Mouse (Mus musculus) kidney, embryonic 15.5 days (tissue): ENCODE measurements around the gene Abcb6. TPM values are rescaled to one million over a fixed set of nuclear protein-coding genes. Genes with fewer than 3 reads are reported as not detected.

Experiments used
- ATAC-seq: fragments of 200-750 bp; cut with Nextera tagmentation; replicated peaks from 2 replicates; pipeline ENCODE4 v1.8.0; 2017; ENCODE audit warnings: moderate TSS enrichment; ENCODE audit not compliant: low FRiP score
- H3K27ac ChIP-seq: fragments of 300-500 bp; sonication (generic); 2 replicates; pipeline ENCODE4 v1.5.1; 2015; ENCODE audit warnings: mild to moderate bottlenecking, inconsistent platforms
- H3K27me3 ChIP-seq: fragments of 300-500 bp; sonication (generic); 2 replicates; pipeline ENCODE4 v1.6.1; 2015; ENCODE audit warnings: inconsistent platforms
- H3K36me3 ChIP-seq: fragments of 300-500 bp; sonication (generic); 2 replicates; pipeline ENCODE4 v1.6.1; 2015; ENCODE audit warnings: inconsistent platforms
- H3K4me1 ChIP-seq: fragments of 300-500 bp; sonication (generic); 2 replicates; pipeline ENCODE4 v1.6.1; 2015; ENCODE audit warnings: inconsistent platforms
- H3K4me2 ChIP-seq: fragments of 300-500 bp; sonication (generic); 2 replicates; pipeline ENCODE4 v1.6.1; 2015; ENCODE audit warnings: moderate library complexity, mild to moderate bottlenecking, inconsistent platforms
- H3K4me3 ChIP-seq: fragments of 300-500 bp; sonication (generic); replicated peaks from 2 replicates; pipeline ENCODE4 v1.5.1; 2015; ENCODE audit warnings: mild to moderate bottlenecking, inconsistent platforms
- H3K9ac ChIP-seq: fragments of 300-500 bp; sonication (generic); 2 replicates; pipeline ENCODE4 v1.6.1; 2015; ENCODE audit warnings: mild to moderate bottlenecking, inconsistent platforms
- H3K9me3 ChIP-seq: fragments of 300-500 bp; sonication (generic); replicated peaks from 2 replicates; pipeline ENCODE4 v1.6.1; 2016; ENCODE audit warnings: inconsistent platforms
- WGBS: fragments of 180-500 bp; shearing (Covaris S2); methylation state at CpG from one replicate; pipeline ENCODE4 v1.1.7; 2015; ENCODE audit warnings: mixed read lengths; 5-methylcytosine and 5-hydroxymethylcytosine counted together
- polyA plus RNA-seq: library from polyadenylated mRNA; unstranded; fragments of >200 nt; fragmentation: Nextera tagmentation; extraction: Ambion mirVana; gene quantifications from 2 replicates; pipeline ENCODE4 v1.2.1, GENCODE M21; 2015

The Abcb6 gene
- 30.8 and 36.5 TPM in 2 replicates for polyA plus RNA-seq

- peak within 1 kb of the TSS; percentile 57 for H3K9ac ChIP-seq
- peaks cover 66% of the 10 kb centered on the region for H3K36me3 ChIP-seq
- WGBS = under 1% methylated on average over 31 of the region's 31 CpGs
- peak within 1 kb of the TSS; percentile 64 for H3K4me3 ChIP-seq
- H3K9me3 ChIP-seq = no peaks in the 10 kb centered on the region
- H3K27me3 ChIP-seq = no peaks in the 10 kb centered on the region
- peaks cover 20% of the 10 kb centered on the region for H3K4me1 ChIP-seq
- H3K4me2 ChIP-seq = peak within 1 kb of the TSS; percentile 83
- peak; percentile 90 for ATAC-seq
- peak within 1 kb of the TSS; percentile 49 for H3K27ac ChIP-seq
Observed at GRCm38 (mm10) chr1:75180105-75180590, at the start of gene Abcb6. Gene Abcb6 (minus strand): TSS chr1:75180392.

- Histone ChIP-seq H3K27ac (no peak overlapping the region), H3K9me3 (no peaks in the 10 kb centered on the region), H3K4me2 (no peak overlapping the region), H3K4me1 (0 out of 2 replicates have a peak, but pooled peaks cover under 1% of the 10 kb centered on the region), H3K36me3 (no peaks in the 10 kb centered on the region), H3K27me3 (peaks cover 6% of the 10 kb centered on the region), H3K4me3 (no peak overlapping the region), H3K9ac (no peak overlapping the region)
- WGBS = 63% methylated on average over 4 of the region's 4 CpGs
- ATAC-seq = no peak
Observed at GRCm38 (mm10) chr1:75229158-75229557, 49.0 kb upstream of the Abcb6 start.

- Histone ChIP-seq H3K27ac (no peak overlapping the region), H3K4me3 (no peak overlapping the region), H3K9ac (no peak overlapping the region), H3K36me3 (no peaks in the 10 kb centered on the region), H3K4me1 (no peaks in the 10 kb centered on the region), H3K27me3 (peaks cover 3% of the 10 kb centered on the region), H3K4me2 (no peak overlapping the region), H3K9me3 (no peaks in the 10 kb centered on the region)
- no peak for ATAC-seq
- 82% methylated on average over 1 of the region's 1 CpGs for whole genome bisulfite sequencing
Observed at GRCm38 (mm10) chr1:75227653-75228052, 47.5 kb upstream of the Abcb6 start.

GRCm38 (mm10) chr1:75226138-75226537 lies 45.9 kb upstream of the Abcb6 start:
- Histone ChIP-seq H3K4me1 (no peaks in the 10 kb centered on the region), H3K4me3 (no peak overlapping the region), H3K27me3 (peaks cover 12% of the 10 kb centered on the region), H3K4me2 (no peak overlapping the region), H3K27ac (no peak overlapping the region), H3K9me3 (no peaks in the 10 kb centered on the region), H3K36me3 (no peaks in the 10 kb centered on the region), H3K9ac (no peak overlapping the region)
- WGBS = 44% methylated on average over 2 of the region's 2 CpGs
- ATAC-seq = no peak

- Histone ChIP-seq H3K9me3 (no peaks in the 10 kb centered on the region), H3K27me3 (peaks cover 19% of the 10 kb centered on the region), H3K9ac (no peak overlapping the region), H3K4me1 (no peaks in the 10 kb centered on the region), H3K4me2 (no peak overlapping the region), H3K27ac (no peak overlapping the region), H3K4me3 (no peak overlapping the region), H3K36me3 (no peaks in the 10 kb centered on the region)
- 66% methylated on average over 3 of the region's 3 CpGs for WGBS
- no peak for ATAC-seq
Observed at GRCm38 (mm10) chr1:75225473-75225872, 45.3 kb upstream of the Abcb6 start.

- Histone ChIP-seq H3K4me3 (no peak overlapping the region), H3K9ac (no peak overlapping the region), H3K27ac (no peak overlapping the region), H3K36me3 (no peaks in the 10 kb centered on the region), H3K4me1 (peaks cover 16% of the 10 kb centered on the region), H3K27me3 (peaks cover 38% of the 10 kb centered on the region), H3K9me3 (no peaks in the 10 kb centered on the region), H3K4me2 (no peak overlapping the region)
- WGBS = 60% methylated on average over 6 of the region's 6 CpGs
- ATAC-seq = no peak
Observed at GRCm38 (mm10) chr1:75223532-75223931, 43.3 kb upstream of the Abcb6 start.

- ATAC-seq = no peak
- no peaks in the 10 kb centered on the region for H3K9me3 ChIP-seq
Observed at GRCm38 (mm10) chr1:75222926-75223325, 42.7 kb upstream of the Abcb6 start.

GRCm38 (mm10) chr1:75221538-75221937 lies 41.3 kb upstream of the Abcb6 start:
- Histone ChIP-seq H3K9ac (no peak overlapping the region), H3K4me1 (peaks cover 30% of the 10 kb centered on the region), H3K27ac (no peak overlapping the region), H3K36me3 (no peaks in the 10 kb centered on the region), H3K4me3 (no peak overlapping the region), H3K9me3 (no peaks in the 10 kb centered on the region), H3K4me2 (no peak overlapping the region), H3K27me3 (peaks cover 57% of the 10 kb centered on the region)
- 75% methylated on average over 3 of the region's 3 CpGs for WGBS
- ATAC-seq = no peak

More at GRCm38 (mm10) chr1:75222926-75223325, 42.7 kb upstream of the Abcb6 start:
- Histone ChIP-seq H3K27ac (no peak overlapping the region), H3K4me2 (no peak overlapping the region), H3K9ac (no peak overlapping the region), H3K36me3 (no peaks in the 10 kb centered on the region), H3K4me3 (no peak overlapping the region), H3K27me3 (peaks cover 44% of the 10 kb centered on the region), H3K4me1 (peaks cover 22% of the 10 kb centered on the region)
- 80% methylated on average over 6 of the region's 6 CpGs for WGBS

- H3K4me1 ChIP-seq = peaks cover 42% of the 10 kb centered on the region
- peak within 1 kb of the TSS; percentile 32; the same call in 1 of the 2 replicates for H3K27ac ChIP-seq
- peaks cover 57% of the 10 kb centered on the region for H3K27me3 ChIP-seq
- peak within 1 kb of the TSS; percentile 59 for H3K4me3 ChIP-seq
- peak; percentile 69 for ATAC-seq
- peak within 1 kb of the TSS; percentile 98 for H3K4me2 ChIP-seq
- H3K9ac ChIP-seq = peak within 1 kb of the TSS; percentile 57
- peaks cover 18% of the 10 kb centered on the region for H3K36me3 ChIP-seq
- no peaks in the 10 kb centered on the region for H3K9me3 ChIP-seq
- under 1% methylated on average over 34 of the region's 34 CpGs for WGBS
Observed at GRCm38 (mm10) chr1:75219531-75219930, 39.3 kb upstream of the Abcb6 start, which contains the start of gene Tuba4a. Gene Tuba4a (minus strand): TSS chr1:75219865.

GRCm38 (mm10) chr1:75219078-75219477 lies 38.9 kb upstream of the Abcb6 start:
- H3K4me3 ChIP-seq = peak overlapping the region; percentile 59
- ATAC-seq = peak; percentile 85
- peak overlapping the region; percentile 57 for H3K9ac ChIP-seq
- peaks cover 43% of the 10 kb centered on the region for H3K4me1 ChIP-seq
- H3K27ac ChIP-seq = peak overlapping the region; percentile 32; the same call in 1 of the 2 replicates
- H3K9me3 ChIP-seq = no peaks in the 10 kb centered on the region
- peaks cover 23% of the 10 kb centered on the region for H3K36me3 ChIP-seq
- peaks cover 57% of the 10 kb centered on the region for H3K27me3 ChIP-seq
- under 1% methylated on average over 24 of the region's 24 CpGs for WGBS
- H3K4me2 ChIP-seq = peak overlapping the region; percentile 98

- Histone ChIP-seq H3K4me2 (peak overlapping the region; percentile 98), H3K9ac (peak overlapping the region; percentile 57), H3K36me3 (peaks cover 30% of the 10 kb centered on the region), H3K9me3 (no peaks in the 10 kb centered on the region), H3K27ac (peak overlapping the region; percentile 46; the same call in 1 of the 2 replicates), H3K4me3 (peak overlapping the region; percentile 59), H3K4me1 (peaks cover 50% of the 10 kb centered on the region), H3K27me3 (peaks cover 57% of the 10 kb centered on the region)
- peak; percentile 10; the same call in 1 of the 2 replicates for ATAC-seq
- WGBS = under 1% methylated on average over 38 of the region's 38 CpGs
Observed at GRCm38 (mm10) chr1:75218227-75219001, 38.2 kb upstream of the Abcb6 start.

- peaks cover 57% of the 10 kb centered on the region for H3K27me3 ChIP-seq
- no peaks in the 10 kb centered on the region for H3K9me3 ChIP-seq
- ATAC-seq = no peak
- H3K4me3 ChIP-seq = peak overlapping the region; percentile 59
- H3K9ac ChIP-seq = 0 out of 2 replicates have a peak overlapping the region, but pooled peaks have one; percentile 57
- peak overlapping the region; percentile 98 for H3K4me2 ChIP-seq
- peak overlapping the region; percentile 46; the same call in 1 of the 2 replicates for H3K27ac ChIP-seq
- peaks cover 35% of the 10 kb centered on the region for H3K36me3 ChIP-seq
- WGBS = 2% methylated on average over 6 of the region's 6 CpGs
- peaks cover 55% of the 10 kb centered on the region for H3K4me1 ChIP-seq
Observed at GRCm38 (mm10) chr1:75217893-75218226, 37.7 kb upstream of the Abcb6 start.
